Mouse (Mus musculus): ENCODE results near the gene Pik3r6.

- no peak for TF ChIP-seq MAFK (IDR thresholded peaks at IDR 0.05; ENCODE audit: borderline replicate concordance, low read depth, low read length)
- no peak for TF ChIP-seq USF2 (IDR thresholded peaks at IDR 0.05; ENCODE audit: borderline replicate concordance in 1 of 2, insufficient read depth in 1 of 2, low read depth in 1 of 2, low read length in 2 of 2)
- peak; percentile 54 to 91 (median 89) for TF ChIP-seq CTCF (IDR thresholded peaks at IDR 0.05 in 2 of 3, conservative IDR thresholded peaks at IDR 0.05 in 1 of 3; ENCODE audit: control insufficient read depth in 1 of 3, insufficient read depth in 1 of 3, low read depth in 2 of 3, low read length in 3 of 3, poor library complexity in 1 of 3, severe bottlenecking in 1 of 3)
- no peak for TF ChIP-seq MAZ (IDR thresholded peaks at IDR 0.05; ENCODE audit: low read depth, low read length)
- TF ChIP-seq TAL1 (IDR thresholded peaks at IDR 0.05; ENCODE audit: low read length), result no peak
- TF ChIP-seq POLR2A (IDR thresholded peaks at IDR 0.05; ENCODE audit: control insufficient read depth in 1 of 2, insufficient read depth in 1 of 2, low read depth in 1 of 2, low read length in 2 of 2, poor library complexity in 1 of 2), result no peak
- TF ChIP-seq ETS1 (IDR thresholded peaks at IDR 0.05; ENCODE audit: low read depth, low read length), result no peak
- TF ChIP-seq GABPA (IDR thresholded peaks at IDR 0.05; ENCODE audit: low read depth, low read length), result no peak
- no peak for TF ChIP-seq HCFC1 (IDR thresholded peaks at IDR 0.05; ENCODE audit: low read depth, low read length)
- no peak for TF ChIP-seq EP300 (IDR thresholded peaks at IDR 0.05; ENCODE audit: low read depth in 1 of 2, low read length in 2 of 2)
Observed at GRCm38 (mm10) chr11:68553981-68554471, 51.2 kb downstream of the Pik3r6 start.
